Mouse (Mus musculus) kidney, postnatal 25 days (tissue): ENCODE results near the gene Gpx4.

ENCODE experiments used
- DNase-seq, 2 experiments: peaks; one replicate each; pipeline ENCODE4 v3.0.0; 2021; ENCODE audit warnings: mixed read lengths in 2 of 2

Gpx4 gene

DNA sequence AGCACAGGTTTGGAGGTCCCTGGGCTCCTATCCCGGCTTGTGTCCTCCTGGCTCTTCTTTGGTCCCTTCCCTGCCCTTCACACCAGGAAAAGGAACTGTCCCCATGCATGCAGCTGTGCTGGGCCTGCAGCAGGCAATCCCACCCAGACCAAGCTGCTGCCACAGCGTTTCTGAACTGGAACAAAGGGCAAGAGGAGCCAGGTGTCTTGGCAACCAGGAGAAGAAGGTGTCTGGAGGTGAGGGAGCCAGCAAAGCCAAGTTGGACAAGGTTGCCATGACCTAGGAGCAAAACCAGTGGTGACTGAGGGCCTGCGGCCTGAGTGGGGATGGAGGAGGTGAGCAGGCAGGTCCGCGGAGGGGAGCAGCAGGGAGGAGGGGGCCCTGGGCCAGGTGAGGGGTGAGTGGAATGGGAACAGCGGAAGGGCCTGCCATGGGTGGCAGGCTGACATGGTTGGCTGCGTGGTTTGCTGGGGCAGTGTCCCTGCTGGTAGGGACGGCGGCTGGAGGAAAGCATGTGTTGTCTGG lies at the start of gene Gpx4:
TSS of gene Gpx4 (plus strand) at position 126 of the 525 bp plus-strand sequence.
- peak; percentile 35 to 76 for DNase-seq

DNA sequence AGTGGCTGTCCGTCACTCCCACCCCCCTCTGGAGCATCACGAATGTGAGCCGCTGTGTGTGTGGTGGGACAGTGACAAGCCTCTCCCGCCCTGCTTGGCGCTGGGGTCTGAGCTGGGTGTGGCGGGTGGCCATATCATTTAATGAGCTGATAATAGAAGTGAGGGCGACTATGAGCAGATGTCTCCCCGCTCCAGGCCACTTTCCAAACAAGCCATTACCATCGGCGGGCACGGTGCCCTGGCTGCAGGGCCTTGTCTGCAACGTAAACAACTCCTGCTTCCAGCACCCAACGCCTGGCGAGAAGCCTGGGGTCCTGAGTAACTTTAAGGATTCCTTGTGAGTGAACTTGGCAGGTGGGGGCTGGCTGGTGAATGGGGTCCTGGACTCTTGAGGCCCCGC lies 49.1 kb upstream of the Gpx4 start:
- DNase-seq: no peak

DNA sequence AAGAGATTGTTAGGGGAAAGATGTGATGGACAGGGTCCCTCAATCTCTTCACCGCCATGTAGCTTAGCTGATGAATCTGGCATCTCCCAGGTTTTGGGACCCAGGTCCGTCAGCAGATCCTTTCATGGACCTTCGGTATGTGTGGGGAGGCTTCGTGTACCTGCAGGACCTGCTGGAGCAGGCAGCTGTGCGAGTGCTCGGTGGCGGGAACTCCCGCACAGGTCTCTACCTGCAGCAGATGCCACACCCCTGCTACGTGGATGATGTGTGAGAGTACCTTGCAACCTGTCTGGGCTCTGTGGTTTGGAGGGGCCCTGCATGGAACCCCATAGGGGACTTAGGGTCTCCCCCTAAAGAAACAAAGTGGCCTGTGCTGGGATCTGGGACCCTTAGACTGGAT lies 45.0 kb upstream of the Gpx4 start:
- DNase-seq: no peak

DNA sequence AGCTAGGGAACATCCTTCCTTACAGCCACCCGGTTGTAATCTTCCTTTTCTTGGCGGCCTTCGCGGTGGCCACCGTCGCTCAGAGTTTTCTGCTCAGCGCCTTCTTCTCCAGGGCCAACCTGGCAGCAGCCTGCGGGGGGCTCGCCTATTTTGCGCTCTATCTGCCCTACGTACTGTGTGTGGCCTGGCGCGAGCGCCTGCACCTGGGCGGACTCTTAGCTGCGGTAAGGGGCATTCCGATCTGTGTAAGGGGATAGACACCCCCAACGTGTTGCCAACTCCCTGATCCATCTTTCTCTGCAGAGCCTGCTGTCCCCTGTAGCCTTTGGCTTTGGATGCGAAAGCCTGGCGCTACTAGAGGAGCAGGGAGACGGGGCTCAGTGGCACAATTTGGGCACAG lies 44.1 kb upstream of the Gpx4 start:
- no peak for DNase-seq

DNA sequence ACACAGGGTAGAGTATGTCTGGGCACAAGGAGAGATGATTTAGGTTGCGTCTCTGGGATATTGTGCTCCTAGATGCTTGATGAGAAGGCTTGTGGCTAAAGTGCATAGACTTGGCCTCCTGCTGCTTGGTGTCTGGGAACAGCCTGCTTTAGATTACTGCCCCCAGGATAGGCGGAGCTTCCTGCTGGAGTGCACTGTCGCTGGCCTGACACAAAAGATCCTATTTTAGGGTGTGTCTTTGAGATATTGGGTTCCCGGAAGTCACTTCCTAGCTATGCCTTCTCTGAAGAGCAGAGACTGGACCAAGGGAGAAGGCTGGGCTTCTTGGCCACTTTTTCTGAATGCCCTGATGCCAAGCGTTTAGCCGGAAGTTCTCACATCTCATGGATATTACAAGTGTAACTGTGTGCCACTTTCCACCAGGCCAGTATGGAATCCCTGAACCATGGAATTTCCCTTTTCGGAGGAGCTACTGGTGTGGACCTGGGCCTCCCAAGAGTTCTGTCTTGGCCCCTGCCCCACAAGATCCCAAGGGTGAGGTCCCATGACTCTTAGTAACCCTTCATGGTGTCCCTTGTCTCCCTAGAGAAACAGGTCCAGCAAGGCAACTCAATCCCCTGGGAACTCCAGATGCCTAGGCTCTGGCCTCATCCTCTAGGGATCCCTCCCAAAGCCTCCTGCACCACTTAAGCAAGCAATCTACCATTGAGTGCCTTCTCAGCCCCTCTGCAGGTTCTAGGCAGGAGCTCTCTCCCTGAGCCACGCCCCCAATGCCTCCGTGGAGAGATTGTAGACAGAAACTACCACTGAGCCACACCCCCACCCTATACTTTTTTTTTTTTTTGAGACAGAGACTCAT lies 43.4 kb upstream of the Gpx4 start:
- no peak for DNase-seq

DNA sequence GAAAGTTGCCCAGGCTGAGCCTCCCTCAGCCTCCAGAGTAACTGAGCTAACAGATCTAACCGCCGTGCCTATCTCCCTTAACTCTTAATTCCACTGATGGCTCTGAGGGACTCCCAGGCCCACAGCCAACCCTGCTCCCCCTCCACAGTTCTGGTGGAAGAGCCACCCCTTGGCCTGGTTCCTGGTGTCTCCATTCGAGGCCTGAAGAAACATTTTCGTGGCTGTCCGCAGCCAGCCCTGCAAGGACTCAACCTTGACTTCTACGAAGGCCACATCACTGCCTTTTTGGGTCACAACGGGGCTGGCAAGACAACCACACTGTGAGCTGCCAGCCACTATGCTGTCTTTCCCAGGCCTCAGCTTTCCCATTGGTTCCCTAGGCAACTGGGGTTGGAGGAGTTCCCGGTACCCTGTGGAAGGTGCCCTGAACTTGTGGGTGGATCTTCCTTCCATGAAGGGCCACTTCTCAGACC lies 42.7 kb upstream of the Gpx4 start:
- DNase-seq: no peak

DNA sequence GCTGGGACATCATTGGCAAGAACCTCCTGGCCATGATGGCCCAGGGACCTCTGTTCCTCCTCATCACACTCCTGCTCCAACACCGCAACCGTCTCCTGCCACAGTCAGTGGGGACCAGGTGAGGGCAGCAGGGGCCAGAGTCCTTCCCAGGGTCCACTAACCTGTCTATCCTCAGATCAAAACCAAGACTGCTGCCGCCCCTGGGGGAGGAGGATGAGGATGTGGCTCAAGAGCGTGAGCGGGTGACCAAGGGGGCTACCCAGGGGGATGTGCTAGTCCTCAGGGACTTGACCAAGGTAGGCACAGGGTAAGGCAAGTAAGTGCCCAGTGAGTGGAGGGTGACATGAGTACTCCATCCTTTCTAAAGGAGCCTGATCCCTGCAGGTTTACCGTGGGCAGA lies 35.2 kb upstream of the Gpx4 start:
- no peak for DNase-seq

DNA sequence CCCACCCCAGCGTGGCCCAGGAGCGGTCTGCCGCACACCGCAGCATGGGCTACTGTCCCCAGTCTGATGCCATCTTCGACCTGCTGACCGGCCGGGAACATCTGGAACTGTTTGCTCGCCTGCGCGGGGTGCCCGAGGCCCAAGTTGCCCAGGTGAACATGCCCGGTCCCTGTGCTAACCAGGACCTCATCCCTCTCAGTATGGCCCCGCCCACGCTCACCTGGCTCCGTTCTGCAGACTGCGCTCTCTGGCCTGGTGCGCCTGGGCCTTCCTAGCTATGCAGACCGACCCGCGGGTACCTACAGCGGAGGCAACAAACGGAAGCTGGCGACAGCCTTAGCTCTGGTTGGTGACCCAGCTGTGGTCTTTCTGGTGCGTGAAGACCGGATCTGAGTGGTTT lies 33.4 kb upstream of the Gpx4 start:
- no peak for DNase-seq

DNA sequence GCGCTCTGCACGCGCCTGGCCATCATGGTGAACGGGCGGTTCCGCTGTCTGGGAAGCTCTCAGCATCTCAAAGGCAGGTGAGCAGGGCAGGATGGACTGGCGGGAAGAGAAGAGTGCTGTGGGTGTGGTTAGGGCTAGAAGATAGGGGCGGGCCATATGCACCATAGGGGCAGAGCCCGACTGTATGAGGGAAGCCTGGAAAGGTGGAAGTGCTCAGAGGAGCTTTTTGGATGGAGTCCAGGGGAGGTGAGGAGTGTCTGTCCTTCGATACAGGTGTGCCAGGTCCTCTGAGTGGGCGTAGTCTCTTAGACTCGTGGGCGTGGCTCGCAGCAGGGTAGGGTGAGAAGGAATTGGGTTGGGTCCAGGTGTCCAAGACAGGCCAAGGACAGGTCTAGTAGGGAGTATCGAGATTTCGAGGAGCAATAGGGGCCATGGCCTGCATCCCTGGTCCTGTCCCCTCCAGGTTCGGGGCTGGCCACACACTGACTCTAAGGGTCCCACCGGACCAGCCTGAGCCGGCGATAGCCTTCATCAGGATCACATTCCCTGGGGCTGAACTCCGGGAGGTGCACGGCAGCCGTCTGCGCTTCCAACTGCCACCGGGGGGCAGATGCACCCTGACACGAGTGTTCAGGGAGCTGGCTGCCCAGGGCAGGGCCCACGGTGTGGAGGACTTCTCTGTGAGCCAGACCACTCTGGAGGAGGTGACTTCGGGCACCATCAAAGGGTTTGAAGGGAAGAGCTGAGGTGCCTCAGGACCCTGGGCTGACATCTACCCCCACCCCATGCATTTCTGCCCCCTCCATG lies 32.3 kb upstream of the Gpx4 start:
- DNase-seq: no peak

DNA sequence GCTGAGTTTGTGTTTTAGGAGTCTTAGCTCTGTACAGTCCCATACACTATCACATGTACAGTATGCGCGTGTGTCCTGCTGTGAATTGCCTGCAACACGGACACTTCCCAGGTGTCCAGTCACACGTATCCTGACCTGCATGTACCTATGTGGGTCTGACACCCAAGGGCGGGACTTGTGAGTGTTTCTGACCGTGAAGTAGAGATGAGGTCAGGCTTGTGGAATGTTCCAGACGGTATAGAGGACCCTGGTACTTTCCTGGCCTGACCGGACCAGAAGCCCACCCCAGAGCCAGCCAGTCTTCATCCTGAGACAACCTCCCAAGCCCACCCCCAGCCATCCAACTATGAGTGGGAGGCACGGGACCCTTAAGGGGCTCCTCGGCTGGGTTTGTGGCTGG lies 31.4 kb upstream of the Gpx4 start:
- DNase-seq: no peak

DNA sequence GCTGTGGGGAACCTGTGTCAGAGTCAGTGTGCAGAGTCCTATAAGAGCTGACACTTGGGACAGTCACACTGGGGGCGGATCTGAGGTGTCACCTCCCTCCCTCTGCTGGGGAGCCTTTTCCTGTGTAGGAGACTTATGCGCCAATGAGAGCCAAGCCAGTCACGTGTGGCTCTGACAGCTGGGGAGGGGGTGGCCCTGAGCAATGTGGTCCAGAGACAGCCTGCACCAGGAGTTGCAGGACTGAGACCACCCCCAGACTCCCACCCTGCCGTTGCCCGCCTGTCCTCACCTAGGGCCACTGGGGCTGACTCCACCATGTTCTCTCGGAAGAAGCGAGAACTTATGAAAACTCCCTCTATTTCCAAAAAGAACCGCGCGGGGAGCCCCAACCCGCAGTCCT lies 30.5 kb upstream of the Gpx4 start, which contains the start of gene Arhgap45:
TSS of gene Arhgap45 (plus strand) at position 143 of the 400 bp plus-strand sequence.
- no peak for DNase-seq

DNA sequence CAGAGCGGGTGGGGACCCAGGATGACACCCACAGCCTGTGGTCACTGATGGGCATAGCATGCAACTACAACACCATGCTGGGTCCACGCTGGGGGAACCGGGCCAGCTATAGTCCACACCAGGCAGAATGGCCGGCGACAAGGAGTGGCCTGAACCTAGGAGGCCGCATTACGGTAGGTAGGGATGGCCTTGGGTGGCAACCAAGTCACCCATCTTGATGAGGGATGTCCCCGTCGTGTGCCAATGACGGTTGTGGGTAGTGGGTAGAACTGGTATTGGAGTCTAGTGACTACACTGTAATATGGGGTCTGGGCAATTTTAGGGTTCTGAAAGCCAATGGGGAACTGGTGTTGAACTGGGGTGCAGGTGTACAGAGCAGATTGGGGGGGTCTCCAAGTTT lies 30.0 kb upstream of the Gpx4 start:
- no peak for DNase-seq

DNA sequence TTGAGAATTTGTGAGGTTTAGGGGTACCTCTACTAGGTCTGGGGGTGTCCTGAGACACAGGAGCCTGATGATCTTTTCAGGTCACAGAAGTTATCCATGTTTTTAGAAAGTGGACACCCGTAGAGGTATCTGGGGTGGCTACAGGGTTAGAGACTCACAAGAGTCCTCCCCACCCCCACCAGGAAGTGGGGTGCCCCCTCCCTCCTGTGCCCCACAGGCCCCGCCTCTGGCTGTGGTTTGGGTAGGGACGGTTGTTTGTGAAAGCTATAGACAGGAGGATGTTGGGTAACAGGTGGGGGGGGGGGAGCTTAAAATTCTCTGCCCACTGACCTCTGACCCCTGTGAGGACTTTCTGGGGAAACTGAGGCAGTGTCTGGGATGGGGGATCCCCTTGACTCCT lies 29.6 kb upstream of the Gpx4 start:
- no peak for DNase-seq

DNA sequence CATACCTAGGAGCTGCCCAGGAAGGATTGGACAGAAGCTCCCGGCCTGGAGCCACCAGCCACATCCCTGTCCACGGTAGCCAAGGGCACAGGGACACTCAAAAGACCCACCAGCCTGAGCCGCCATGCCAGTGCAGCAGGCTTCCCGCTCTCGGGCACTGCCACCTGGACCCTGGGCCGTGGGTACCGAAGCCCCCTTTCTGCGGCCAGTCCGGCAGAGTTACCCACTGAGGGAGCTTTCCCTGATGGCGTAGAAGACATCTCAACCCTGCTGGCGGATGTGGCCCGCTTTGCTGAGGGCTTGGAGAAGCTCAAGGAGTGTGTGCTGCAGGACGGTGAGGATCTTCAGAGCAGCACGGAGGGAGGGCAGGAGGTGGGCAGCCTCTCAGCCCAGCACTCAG lies 29.2 kb upstream of the Gpx4 start:
- DNase-seq: no peak

DNA sequence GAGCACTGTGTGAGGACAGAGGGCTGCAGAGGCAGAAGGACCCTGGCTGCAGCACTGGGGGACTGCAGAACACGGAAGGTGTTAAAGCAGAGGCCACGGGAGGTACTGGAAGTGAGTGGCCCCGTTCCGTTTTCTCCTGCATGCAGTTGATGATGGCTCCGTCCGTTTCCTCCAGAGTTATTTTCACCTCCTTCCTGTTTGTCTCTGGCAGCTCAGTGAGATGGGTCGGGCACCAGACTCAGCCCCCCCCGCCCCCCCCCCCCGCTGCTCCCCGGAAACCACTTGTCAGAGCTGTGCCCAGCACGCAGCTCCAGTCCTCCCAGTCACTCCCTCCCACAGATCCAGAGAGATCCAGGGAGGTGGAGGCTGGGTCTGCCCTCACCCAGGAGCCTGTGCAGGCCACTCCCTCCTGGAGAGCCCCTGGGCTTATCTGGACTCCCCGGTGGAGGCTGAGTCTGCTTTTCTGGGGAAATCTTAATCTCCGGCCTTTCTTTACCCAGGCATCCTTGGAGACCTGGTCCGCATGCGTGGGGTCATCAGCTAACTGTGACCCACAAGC lies 28.1 kb upstream of the Gpx4 start:
- no peak for DNase-seq

DNA sequence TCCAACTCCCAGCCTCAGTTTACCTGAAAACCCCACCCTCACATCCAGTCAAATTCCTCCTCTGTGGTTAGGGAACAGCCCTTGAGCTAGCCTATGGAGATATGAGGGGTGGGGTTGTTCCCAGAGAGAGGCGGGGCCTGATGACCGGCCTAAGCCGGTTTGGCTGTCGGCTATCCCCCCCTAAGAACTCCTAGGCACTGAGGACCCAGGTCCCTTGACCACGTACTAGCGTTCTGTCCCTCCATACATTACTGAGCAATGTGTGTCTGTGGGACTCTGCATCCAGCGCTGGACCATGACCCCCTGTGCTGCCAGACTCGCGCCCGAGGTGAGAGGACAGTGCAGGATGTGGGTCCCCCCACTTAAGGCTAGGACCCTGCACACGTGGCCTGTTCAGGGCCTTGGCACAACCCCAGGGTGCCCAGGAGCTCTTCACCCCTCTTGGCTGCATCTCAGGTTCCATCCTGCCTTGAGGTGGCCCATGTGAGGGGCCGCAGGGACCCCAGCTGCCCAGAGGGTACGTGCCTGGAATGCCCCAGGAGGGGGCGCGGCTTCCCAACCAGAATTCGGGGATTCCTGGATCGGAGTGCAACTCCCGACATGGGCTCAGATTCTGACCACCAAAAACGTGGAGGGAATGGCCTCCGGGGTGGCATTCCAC lies 27.4 kb upstream of the Gpx4 start:
- no peak for DNase-seq

DNA sequence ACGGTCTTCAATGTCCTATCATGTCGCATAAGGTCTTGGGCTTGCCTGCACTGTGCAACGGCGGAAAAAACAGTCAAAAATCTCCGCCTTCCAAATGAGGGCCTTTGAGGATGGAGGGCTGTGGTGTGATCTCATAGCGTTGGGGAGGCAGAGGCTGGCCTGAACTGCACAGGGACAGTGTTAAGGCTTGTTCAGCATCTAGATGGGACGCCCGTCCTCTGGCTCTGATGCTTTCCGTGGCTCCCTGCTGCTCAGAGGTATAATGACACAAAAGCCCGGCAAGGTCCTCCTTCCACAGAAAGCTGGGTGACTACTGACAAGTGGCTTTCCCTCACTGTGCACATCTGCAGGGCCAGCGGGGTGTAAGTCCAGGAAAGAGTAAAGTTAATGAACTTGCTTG lies 26.8 kb upstream of the Gpx4 start:
- DNase-seq: no peak

DNA sequence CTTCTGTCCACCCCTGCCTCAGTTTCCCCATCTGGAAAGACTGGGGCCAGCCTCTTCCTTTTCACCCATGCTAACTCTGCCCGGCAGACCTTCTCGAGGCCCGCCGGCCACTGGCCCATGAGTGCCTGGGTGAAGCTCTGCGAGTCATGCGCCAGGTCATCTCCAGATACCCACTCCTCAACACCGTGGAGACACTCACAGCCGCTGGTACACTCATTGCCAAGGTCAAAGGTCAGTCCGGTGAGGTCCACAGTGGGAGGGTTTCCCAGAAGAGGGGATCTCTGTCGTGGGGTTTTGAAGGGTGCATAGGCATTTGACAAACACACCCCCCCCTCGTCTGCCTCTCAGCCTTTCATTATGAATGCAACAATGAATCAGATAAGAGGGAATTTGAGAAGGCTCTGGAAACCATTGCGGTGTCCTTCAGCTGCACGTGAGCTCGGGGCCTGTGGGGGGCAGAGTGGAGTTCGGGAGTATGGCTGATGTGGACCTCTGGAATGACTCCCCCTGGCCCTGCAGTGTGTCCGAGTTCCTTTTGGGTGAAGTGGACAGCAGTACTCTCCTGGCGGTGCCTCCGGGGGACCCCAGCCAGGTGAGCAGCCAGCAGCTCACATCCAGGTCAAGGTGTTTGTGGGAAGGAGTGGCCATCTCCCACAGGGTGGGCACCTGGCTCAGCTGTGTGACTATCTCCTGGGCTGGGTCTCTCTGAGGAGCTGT lies 26.2 kb upstream of the Gpx4 start:
- DNase-seq: no peak

DNA sequence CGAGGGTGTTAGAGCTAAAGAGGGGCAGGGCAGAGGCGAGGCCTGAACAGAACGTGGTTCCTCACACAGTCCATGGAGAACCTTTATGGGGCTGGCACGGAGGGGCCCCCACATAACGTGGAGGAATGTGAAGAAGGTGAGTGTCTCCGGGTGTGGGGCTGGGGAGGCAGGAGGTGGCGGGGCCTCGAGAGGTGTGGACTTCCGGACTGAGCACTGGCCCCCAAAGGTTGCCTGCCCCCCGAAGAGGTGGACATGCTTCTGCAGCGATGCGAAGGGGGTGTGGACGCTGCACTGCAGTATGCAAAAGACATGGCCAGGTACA lies 25.7 kb upstream of the Gpx4 start:
- no peak for DNase-seq

DNA sequence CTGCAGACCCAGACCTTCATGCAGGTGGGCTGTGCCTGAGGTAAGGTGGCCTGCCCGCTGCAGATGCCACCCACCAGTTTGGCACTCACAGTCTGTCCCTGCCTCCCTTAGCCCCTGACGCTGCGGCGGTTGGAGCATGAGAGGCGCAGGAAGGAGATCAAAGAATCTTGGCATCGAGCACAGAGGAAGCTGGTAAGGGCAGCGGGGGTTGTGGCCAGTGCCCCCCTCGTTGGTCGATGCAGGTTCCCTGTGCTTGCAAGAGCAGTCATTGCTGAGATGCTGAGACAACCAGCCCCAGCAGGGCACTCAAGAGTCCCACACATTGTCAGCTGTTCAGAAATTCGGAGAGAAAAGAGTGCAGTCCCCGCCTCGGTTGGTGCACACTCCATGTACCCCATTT lies 24.8 kb upstream of the Gpx4 start:
- DNase-seq: no peak

DNA sequence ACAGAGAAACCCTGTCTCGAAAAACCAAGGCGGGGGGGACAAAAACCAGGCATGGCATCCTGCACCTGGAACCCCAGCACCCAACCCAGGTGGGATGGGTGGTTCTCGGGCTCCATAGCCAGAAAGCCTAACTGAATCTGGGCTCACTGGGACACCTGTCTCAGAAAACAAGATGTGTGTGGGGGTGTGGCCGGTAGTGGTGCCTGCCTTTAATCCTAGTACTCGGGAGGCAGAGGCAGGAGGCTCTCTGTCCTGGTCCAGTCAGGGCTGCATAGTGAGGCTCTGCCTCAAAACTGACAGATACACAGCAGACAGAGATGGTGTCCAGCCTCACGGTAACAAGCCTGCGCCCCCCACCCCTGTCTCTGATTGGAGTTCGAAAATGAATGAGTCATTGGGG lies 24.2 kb upstream of the Gpx4 start:
- no peak for DNase-seq

DNA sequence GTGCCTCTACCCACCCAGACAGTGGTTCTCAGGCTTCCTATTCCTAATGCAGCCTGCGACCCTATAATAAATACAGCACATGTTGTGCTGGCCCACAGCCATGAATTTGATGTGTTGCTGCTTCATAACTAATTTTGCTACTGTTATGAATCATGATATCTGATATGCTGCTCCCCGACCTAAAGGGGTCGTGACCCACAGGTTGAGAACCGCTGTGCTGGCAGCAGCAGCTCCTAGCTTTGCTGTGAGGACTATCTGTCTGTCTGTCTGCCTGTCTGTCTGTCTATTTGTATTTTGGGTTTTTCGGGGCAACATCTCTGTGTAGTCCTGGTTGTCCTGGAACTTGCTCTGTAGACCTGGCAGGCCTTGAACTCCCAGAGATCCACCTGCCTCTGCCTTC lies 23.2 kb upstream of the Gpx4 start:
- DNase-seq: no peak
